Mouse (Mus musculus) lung, adult 2 months (tissue): ENCODE results near the gene Cenpf.

Experiments used
- CTCF ChIP-seq: fragments of 200-500 bp; IDR thresholded peaks from 2 replicates; pipeline ENCODE4 v1.5.1; 2011; ENCODE audit warnings: mild to moderate bottlenecking, low read length, control low read depth; ENCODE audit not compliant: insufficient read depth
- POLR2A ChIP-seq: fragments of 200-500 bp; IDR thresholded peaks from 2 replicates; pipeline ENCODE4 v1.6.1; 2011; ENCODE audit warnings: low read depth, mild to moderate bottlenecking, control low read depth, low read length, borderline replicate concordance; ENCODE audit errors: extremely low read depth

- TF ChIP-seq CTCF: no peak
- TF ChIP-seq POLR2A: no peak
Observed at GRCm38 (mm10) chr1:189617381-189617780, 70.5 kb downstream of the Cenpf start.
